Mouse (Mus musculus) C3H10T1/2 (cell line): ENCODE results near the gene Upp1. TPM values are rescaled to one million over a fixed set of nuclear protein-coding genes. Genes with fewer than 3 reads are reported as not detected.

Source experiments
- polyA plus RNA-seq, 2 experiments: library from polyadenylated mRNA; unstranded; fragments of >200 nt; fragmentation: generic; extraction: Trizol; gene quantifications; one replicate each; pipeline ENCODE4 v1.2.1; 2012; ENCODE audit warnings: missing spikeins in 2 of 2

Gene Upp1
- polyA plus RNA-seq = 10 to 100 TPM in 1 of 2 experiments, 1 to 10 TPM in 1; 3.3 to 46.8 TPM

DNA sequence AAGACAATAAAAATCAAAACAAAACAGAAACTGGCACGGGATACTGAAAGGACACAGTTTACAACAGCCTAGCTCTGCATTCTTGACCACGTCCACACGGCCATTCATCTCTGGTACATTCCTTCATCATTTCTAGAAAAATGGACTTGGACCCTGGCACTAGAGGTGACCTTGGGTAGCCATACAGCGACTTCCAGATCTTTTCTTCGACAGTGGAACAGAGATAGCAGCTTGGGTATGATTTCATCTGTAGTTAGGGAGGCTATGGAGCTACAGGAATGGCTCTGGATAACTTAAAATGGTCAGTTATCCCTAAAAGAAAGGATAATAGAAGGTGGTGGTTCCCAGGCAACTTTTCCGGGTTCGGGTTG is at the start of gene Upp1:
Gene Upp1 (plus strand): TSS at position 54 of the 371 bp plus-strand sequence.

Other genes starting within 250 kb of the Upp1 start
- under 1 TPM; 0.02 TPM for gene Pkd1l1, start 144.8 kb upstream of the Upp1 start, polyA plus RNA-seq
- gene Hus1, start 106.9 kb upstream of the Upp1 start, polyA plus RNA-seq = 1 to 10 TPM in 1 of 2 experiments, under 1 TPM in 1; 0.54 to 2.9 TPM
- under 1 TPM in 1 of 2 experiments, not detected in 1; 0.07 TPM for gene Gm11992, start 69.5 kb upstream of the Upp1 start, polyA plus RNA-seq
- not detected for gene Sun3, start 69.1 kb upstream of the Upp1 start, polyA plus RNA-seq
- under 1 TPM in 1 of 2 experiments, not detected in 1; 0.01 TPM for gene Abca13, start 73.8 kb downstream of the Upp1 start, polyA plus RNA-seq